Mouse (Mus musculus) gastrocnemius, adult 2 months (tissue): ENCODE results near the gene Csnk1g2. TPM values are rescaled to one million over a fixed set of nuclear protein-coding genes. Genes with fewer than 3 reads are reported as not detected.

ENCODE experiments used
- DNase-seq: peaks from one replicate; pipeline ENCODE4 v3.0.0; 2022
- H3K27ac ChIP-seq: fragments of 200-600 bp; 2 replicates; pipeline ENCODE4 v1.8.1; 2022; ENCODE audit warnings: mild to moderate bottlenecking
- H3K4me3 ChIP-seq: fragments of 200-600 bp; 2 replicates; pipeline ENCODE4 v1.8.1; 2022; ENCODE audit warnings: mild to moderate bottlenecking, moderate library complexity
- CTCF ChIP-seq: fragments of 200-600 bp; IDR thresholded peaks from 2 replicates; pipeline ENCODE4 v1.8.1; 2022; ENCODE audit warnings: antibody characterized with exemption, mild to moderate bottlenecking, moderate library complexity
- intact Hi-C: fragments of 180-260 bp; cut with DNase I; formaldehyde crosslinking; loops from one replicate; pipeline ENCODE4 v1.15.1; 2025
- total RNA-seq, 2 experiments: library from RNA; stranded (reverse); gene quantifications; 2 replicates each; pipeline ENCODE4 v1.2.3; 2021

Gene Csnk1g2
- total RNA-seq, 2 experiments from 2014 or later = 101 to 105 TPM

- DNase-seq = peak; percentile 46
- no peak overlapping the region for H3K27ac ChIP-seq
- no peak for TF ChIP-seq CTCF
- H3K4me3 ChIP-seq = no peak overlapping the region
- intact Hi-C loops = no loop called here
Measured at GRCm38 (mm10) chr10:80606306-80606705, 16.3 kb upstream of the Csnk1g2 start.

DNA sequence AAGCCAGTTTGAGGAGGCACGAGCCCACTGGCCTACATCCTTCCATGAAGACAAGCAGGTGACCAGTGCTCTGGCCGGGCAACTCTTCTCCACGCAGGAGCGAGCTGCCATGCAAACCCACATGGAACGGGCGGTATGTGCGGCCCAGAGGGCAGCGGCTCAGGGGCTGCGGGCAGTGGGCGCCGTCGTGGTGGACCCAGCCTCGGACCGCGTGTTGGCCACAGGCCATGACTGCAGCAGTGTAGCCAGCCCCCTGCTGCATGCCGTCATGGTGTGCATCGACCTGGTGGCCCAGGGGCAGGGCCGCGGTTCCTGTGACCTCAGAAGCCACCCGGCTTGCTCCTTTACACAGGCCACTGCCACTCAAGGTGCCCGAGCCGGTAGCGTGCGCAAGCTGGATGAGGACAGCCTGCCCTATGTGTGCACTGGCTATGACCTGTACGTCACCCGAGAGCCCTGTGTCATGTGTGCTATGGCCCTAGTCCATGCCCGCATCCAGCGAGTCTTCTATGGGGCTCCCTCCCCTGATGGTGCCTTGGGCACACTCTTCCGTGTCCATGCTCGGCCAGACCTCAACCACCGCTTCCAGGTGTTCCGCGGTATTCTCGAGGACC, 15.8 kb upstream of the Csnk1g2 start:
- no peak overlapping the region for H3K4me3 ChIP-seq
- no peak for DNase-seq
- no peak overlapping the region for H3K27ac ChIP-seq
- intact Hi-C loops = no loop called here
- no peak for TF ChIP-seq CTCF

GRCm38 (mm10) chr10:80608435-80608834, 14.2 kb upstream of the Csnk1g2 start:
- intact Hi-C loops = no loop called here
- Histone ChIP-seq H3K4me3 (no peak overlapping the region), H3K27ac (no peak overlapping the region)
- TF ChIP-seq CTCF = no peak
- no peak for DNase-seq

GRCm38 (mm10) chr10:80609269-80609924, 13.2 kb upstream of the Csnk1g2 start:
- intact Hi-C loops = no loop called here
- no peak for DNase-seq
- TF ChIP-seq CTCF = no peak
- no peak overlapping the region for H3K27ac ChIP-seq
- H3K4me3 ChIP-seq = no peak overlapping the region

GRCm38 (mm10) chr10:80610116-80610785, 12.4 kb upstream of the Csnk1g2 start:
- DNase-seq = no peak
- no peak for TF ChIP-seq CTCF
- Histone ChIP-seq H3K4me3 (no peak overlapping the region), H3K27ac (no peak overlapping the region)
- intact Hi-C loops = loop anchor here (2.0 kb wide), 1 partner anchor 75 kb away; no protein-coding TSS in a partner anchor

GRCm38 (mm10) chr10:80611024-80611423, 11.6 kb upstream of the Csnk1g2 start:
- TF ChIP-seq CTCF = peak; percentile 96
- intact Hi-C loops = loop anchor here (2.0 kb wide), 1 partner anchor 74 kb away; no protein-coding TSS in a partner anchor

DNA sequence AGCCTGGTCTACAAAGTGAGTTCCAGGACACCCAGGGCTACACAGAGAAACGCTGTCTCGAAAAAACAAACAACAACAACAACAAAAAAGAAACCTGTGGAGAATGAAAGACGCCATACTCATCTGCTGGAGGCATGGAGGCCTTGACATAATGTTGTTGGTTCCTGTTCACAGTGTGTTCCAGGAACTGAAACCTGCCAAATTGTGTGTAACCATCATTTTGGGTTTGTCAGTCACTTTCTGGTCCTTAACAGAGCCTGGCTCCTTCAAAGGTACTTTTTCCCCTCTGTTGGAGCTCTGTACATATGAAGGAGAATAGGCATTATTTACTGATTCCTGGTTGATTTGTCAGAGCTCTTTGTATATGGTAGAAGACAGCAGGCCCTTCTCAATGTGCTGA, 10.7 kb upstream of the Csnk1g2 start:
- H3K4me3 ChIP-seq = no peak overlapping the region
- intact Hi-C loops = loop anchor here (2.0 kb wide), 1 partner anchor 73 kb away; no protein-coding TSS in a partner anchor
- H3K27ac ChIP-seq = no peak overlapping the region
- no peak for DNase-seq
- no peak for TF ChIP-seq CTCF

More at GRCm38 (mm10) chr10:80611024-80611423, 11.6 kb upstream of the Csnk1g2 start:
- no peak overlapping the region for H3K27ac ChIP-seq
- H3K4me3 ChIP-seq = no peak overlapping the region
- peak; percentile 60 for DNase-seq

DNA sequence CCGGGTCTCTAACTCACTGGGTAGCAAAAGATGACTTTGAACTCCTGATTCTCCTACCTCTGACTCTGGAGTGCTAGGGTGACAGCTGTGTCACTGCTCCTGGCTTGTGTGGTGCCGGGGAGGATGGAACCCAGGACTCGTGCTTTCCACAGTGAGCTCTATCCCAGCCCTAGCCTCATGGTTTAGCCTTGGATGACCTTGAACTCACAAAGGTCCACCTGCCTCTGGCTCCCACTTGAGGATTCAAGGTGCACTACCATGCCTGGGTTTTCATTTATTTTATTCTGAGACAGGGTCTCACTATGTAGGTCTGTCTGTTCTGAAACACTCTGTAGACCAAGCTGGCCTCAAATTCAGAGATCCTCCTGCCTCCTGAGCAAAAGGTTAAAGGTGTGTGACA, 8.8 kb upstream of the Csnk1g2 start:
- Histone ChIP-seq H3K4me3 (no peak overlapping the region), H3K27ac (no peak overlapping the region)
- DNase-seq = no peak
- intact Hi-C loops = no loop called here
- no peak for TF ChIP-seq CTCF

- no peak for TF ChIP-seq CTCF
- DNase-seq = no peak
- Histone ChIP-seq H3K27ac (no peak overlapping the region), H3K4me3 (no peak overlapping the region)
- intact Hi-C loops = no loop called here
Measured at GRCm38 (mm10) chr10:80614351-80614750, 8.3 kb upstream of the Csnk1g2 start.

GRCm38 (mm10) chr10:80618181-80618580, 4.5 kb upstream of the Csnk1g2 start:
- Histone ChIP-seq H3K27ac (peak overlapping the region; percentile 66), H3K4me3 (no peak overlapping the region)
- peak; percentile 77 for DNase-seq
- TF ChIP-seq CTCF = no peak
- intact Hi-C loops = loop anchor here (5.0 kb wide), 1 partner anchor 41 kb away; the partner anchor contains the start of gene Klf16

GRCm38 (mm10) chr10:80619465-80620244, 3.0 kb upstream of the Csnk1g2 start:
- TF ChIP-seq CTCF = no peak
- intact Hi-C loops = loop anchor here (5.0 kb wide), 1 partner anchor 42 kb away; the partner anchor contains the start of gene Klf16
- no peak overlapping the region for H3K27ac ChIP-seq
- no peak for DNase-seq
- H3K4me3 ChIP-seq = no peak overlapping the region

- no peak for DNase-seq
- intact Hi-C loops = no loop called here
- Histone ChIP-seq H3K27ac (0 out of 2 replicates have a peak overlapping the region, but pooled peaks have one; percentile 95), H3K4me3 (no peak overlapping the region)
- TF ChIP-seq CTCF = no peak
Measured at GRCm38 (mm10) chr10:80620365-80620764, 2.3 kb upstream of the Csnk1g2 start.
